Mouse (Mus musculus) erythroblast, embryonic 14.5 days (primary cell): ENCODE data around the gene Ckap5. TPM values are rescaled to one million over a fixed set of nuclear protein-coding genes. Genes with fewer than 3 reads are reported as not detected.

Source experiments
- H3K27me3 ChIP-seq: 2 replicates; pipeline ENCODE4 v1.6.1; 2012; ENCODE audit warnings: inconsistent platforms; ENCODE audit not compliant: control insufficient read depth
- H3K36me3 ChIP-seq: 2 replicates; pipeline ENCODE4 v1.6.1; 2012; ENCODE audit warnings: mild to moderate bottlenecking, inconsistent platforms; ENCODE audit not compliant: control insufficient read depth
- H3K4me1 ChIP-seq: 2 replicates; pipeline ENCODE4 v1.6.1; 2012; ENCODE audit warnings: inconsistent platforms; ENCODE audit not compliant: control insufficient read depth
- H3K4me3 ChIP-seq: replicated peaks from 2 replicates; pipeline ENCODE3; 2012; ENCODE audit warnings: moderate library complexity, mild to moderate bottlenecking, inconsistent platforms
- H3K9me3 ChIP-seq: 2 replicates; pipeline ENCODE4 v1.6.1; 2012; ENCODE audit warnings: low read length, inconsistent platforms, mixed read lengths; ENCODE audit not compliant: control insufficient read depth
- GATA1 ChIP-seq: IDR thresholded peaks from 2 replicates; pipeline ENCODE4 v1.6.1; 2012; ENCODE audit warnings: low read length, inconsistent platforms, mixed read lengths
- TAL1 ChIP-seq: IDR thresholded peaks from 3 replicates; pipeline ENCODE4 v1.6.1; 2012; ENCODE audit warnings: low read length, inconsistent platforms, mixed read lengths
- polyA plus RNA-seq: library from polyadenylated mRNA; stranded (reverse); fragments of >175 nt; gene quantifications from 2 replicates; pipeline ENCODE4 v1.2.3, GENCODE M21; 2012

Gene Ckap5
- polyA plus RNA-seq, 1 experiment, result 0.49 TPM

- Histone ChIP-seq H3K27me3 (no peaks in the 10 kb centered on the region), H3K4me1 (no peaks in the 10 kb centered on the region), H3K9me3 (no peaks in the 10 kb centered on the region), H3K4me3 (no peak overlapping the region), H3K36me3 (peaks cover 4% of the 10 kb centered on the region; the same call in 1 of the 2 replicates)
- TF ChIP-seq TAL1, result no peak
Measured at GRCm38 (mm10) chr2:91498093-91498719, 28.4 kb upstream of the Ckap5 start.

GRCm38 (mm10) chr2:91508076-91508475 lies 18.5 kb upstream of the Ckap5 start:
- H3K9me3 ChIP-seq, result no peaks in the 10 kb centered on the region
- no peaks in the 10 kb centered on the region for H3K27me3 ChIP-seq
- H3K4me3 ChIP-seq, result no peak overlapping the region
- H3K4me1 ChIP-seq, result no peaks in the 10 kb centered on the region
- TF ChIP-seq TAL1 (no peak), GATA1 (no peak)
- peaks cover 2% of the 10 kb centered on the region; the same call in 1 of the 2 replicates for H3K36me3 ChIP-seq

- Histone ChIP-seq H3K4me1 (no peaks in the 10 kb centered on the region), H3K9me3 (no peaks in the 10 kb centered on the region), H3K36me3 (no peaks in the 10 kb centered on the region), H3K4me3 (no peak overlapping the region), H3K27me3 (0 out of 2 replicates have a peak, but pooled peaks cover 2% of the 10 kb centered on the region)
- TF ChIP-seq TAL1 (no peak), GATA1 (no peak)
Measured at GRCm38 (mm10) chr2:91517186-91517585, 9.4 kb upstream of the Ckap5 start.

GRCm38 (mm10) chr2:91527147-91527486 lies 555 bp downstream of the Ckap5 start:
- H3K4me1 ChIP-seq, result peaks cover 34% of the 10 kb centered on the region
- TF ChIP-seq GATA1 (no peak), TAL1 (no peak)
- H3K9me3 ChIP-seq, result peaks cover 2% of the 10 kb centered on the region
- H3K4me3 ChIP-seq, result peak overlapping the region; percentile 99
- H3K27me3 ChIP-seq, result peaks cover 3% of the 10 kb centered on the region; the same call in 1 of the 2 replicates
- H3K36me3 ChIP-seq, result peaks cover 35% of the 10 kb centered on the region

- TF ChIP-seq TAL1 (no peak), GATA1 (no peak)
Measured at GRCm38 (mm10) chr2:91537588-91538205, 11.1 kb downstream of the Ckap5 start.

GRCm38 (mm10) chr2:91568125-91568524 lies 41.6 kb downstream of the Ckap5 start:
- Histone ChIP-seq H3K4me3 (no peak overlapping the region), H3K4me1 (no peaks in the 10 kb centered on the region), H3K36me3 (peaks cover 99% of the 10 kb centered on the region), H3K27me3 (no peaks in the 10 kb centered on the region), H3K9me3 (no peaks in the 10 kb centered on the region)
- TF ChIP-seq TAL1 (no peak), GATA1 (no peak)

More at GRCm38 (mm10) chr2:91537588-91538205, 11.1 kb downstream of the Ckap5 start:
- Histone ChIP-seq H3K4me3 (peak overlapping the region; percentile 67), H3K9me3 (no peaks in the 10 kb centered on the region), H3K4me1 (peaks cover 17% of the 10 kb centered on the region), H3K36me3 (peaks cover 17% of the 10 kb centered on the region), H3K27me3 (no peaks in the 10 kb centered on the region)

GRCm38 (mm10) chr2:91580894-91581293 lies 54.3 kb downstream of the Ckap5 start:
- no peaks in the 10 kb centered on the region for H3K27me3 ChIP-seq
- H3K36me3 ChIP-seq, result peaks cover 96% of the 10 kb centered on the region
- TF ChIP-seq GATA1 (no peak), TAL1 (no peak)
- no peaks in the 10 kb centered on the region for H3K4me1 ChIP-seq
- H3K9me3 ChIP-seq, result no peaks in the 10 kb centered on the region
- no peak overlapping the region for H3K4me3 ChIP-seq

- no peak for TF ChIP-seq GATA1
- TF ChIP-seq TAL1, result no peak
- H3K9me3 ChIP-seq, result no peaks in the 10 kb centered on the region
- H3K4me3 ChIP-seq, result no peak overlapping the region
- no peaks in the 10 kb centered on the region for H3K4me1 ChIP-seq
- peaks cover 93% of the 10 kb centered on the region for H3K36me3 ChIP-seq
- H3K27me3 ChIP-seq, result no peaks in the 10 kb centered on the region
Measured at GRCm38 (mm10) chr2:91586242-91586641, 59.7 kb downstream of the Ckap5 start.

GRCm38 (mm10) chr2:91600475-91600874 lies 73.9 kb downstream of the Ckap5 start:
- H3K9me3 ChIP-seq, result no peaks in the 10 kb centered on the region
- H3K4me3 ChIP-seq, result no peak overlapping the region
- H3K36me3 ChIP-seq, result peaks cover 98% of the 10 kb centered on the region
- no peaks in the 10 kb centered on the region for H3K4me1 ChIP-seq
- TF ChIP-seq TAL1 (no peak), GATA1 (no peak)
- H3K27me3 ChIP-seq, result no peaks in the 10 kb centered on the region
